Mouse (Mus musculus): Measurements from ENCODE around the gene Plpp3.
"Not testable (repeated sequence)": the region's sequence is repeated elsewhere in the genome, so short reads cannot be mapped to it uniquely, and the experiment has no call there.

The Plpp3 gene

GRCm38 (mm10) chr4:105253453-105254341, 96.5 kb downstream of the Plpp3 start:
- intact Hi-C loops (cut with DNase I) = no loop called here

- intact Hi-C loops (cut with DNase I) = no loop called here
These were observed 97.2 kb downstream of the Plpp3 start for GRCm38 (mm10) chr4:105254365-105254764.

- intact Hi-C loops (cut with DNase I) = no loop called here
These were observed 98.0 kb downstream of the Plpp3 start for GRCm38 (mm10) chr4:105255185-105255584.

- intact Hi-C loops (cut with DNase I) = no loop called here
These were observed 100.8 kb downstream of the Plpp3 start for GRCm38 (mm10) chr4:105257667-105258560.

GRCm38 (mm10) chr4:105260385-105260784, 103.2 kb downstream of the Plpp3 start:
- intact Hi-C loops (cut with DNase I) = no loop called here

- intact Hi-C loops (cut with DNase I) = no loop called here
These were observed 104.0 kb downstream of the Plpp3 start for GRCm38 (mm10) chr4:105260893-105261769.

GRCm38 (mm10) chr4:105262358-105262757, 105.2 kb downstream of the Plpp3 start:
- intact Hi-C loops (cut with DNase I) = no loop called here

GRCm38 (mm10) chr4:105263600-105263999, 106.5 kb downstream of the Plpp3 start:
- intact Hi-C loops (cut with DNase I) = no loop called here

- intact Hi-C loops (cut with DNase I) = no loop called here
These were observed 107.9 kb downstream of the Plpp3 start for GRCm38 (mm10) chr4:105265041-105265440.

GRCm38 (mm10) chr4:105265678-105266077, 108.5 kb downstream of the Plpp3 start:
- intact Hi-C loops (cut with DNase I) = no loop called here

- intact Hi-C loops (cut with DNase I) = no loop called here
These were observed 111.1 kb downstream of the Plpp3 start for GRCm38 (mm10) chr4:105268202-105268730.

GRCm38 (mm10) chr4:105269398-105269797, 112.3 kb downstream of the Plpp3 start:
- intact Hi-C loops (cut with DNase I) = not testable (repeated sequence)

GRCm38 (mm10) chr4:105271166-105271565, 114.0 kb downstream of the Plpp3 start:
- intact Hi-C loops (cut with DNase I) = no loop called here

- intact Hi-C loops (cut with DNase I) = no loop called here
These were observed 115.9 kb downstream of the Plpp3 start for GRCm38 (mm10) chr4:105273034-105273433.

GRCm38 (mm10) chr4:105273486-105273885, 116.3 kb downstream of the Plpp3 start:
- intact Hi-C loops (cut with DNase I) = no loop called here

- intact Hi-C loops (cut with DNase I) = no loop called here
These were observed 118.5 kb downstream of the Plpp3 start for GRCm38 (mm10) chr4:105275616-105276015.

GRCm38 (mm10) chr4:105276062-105276795, 119.1 kb downstream of the Plpp3 start:
- intact Hi-C loops (cut with DNase I) = no loop called here

GRCm38 (mm10) chr4:105278161-105278560, 121.0 kb downstream of the Plpp3 start:
- intact Hi-C loops (cut with DNase I) = no loop called here

GRCm38 (mm10) chr4:105278571-105279410, 121.6 kb downstream of the Plpp3 start:
- intact Hi-C loops (cut with DNase I) = no loop called here
